Mouse (Mus musculus) CH12.LX (cell line): ENCODE data around the gene Ppp1r18. TPM values are rescaled to one million over a fixed set of nuclear protein-coding genes. Genes with fewer than 3 reads are reported as not detected.
A peak's percentile ranks its signal among the peaks of the same experiment; 100 is the strongest.

Source experiments
- DNase-seq: peaks from one replicate; pipeline ENCODE4 v3.0.0-alpha.2; 2013; ENCODE audit errors: extremely low read depth
- H3K27ac ChIP-seq: 2 replicates; pipeline ENCODE4 v1.5.1; 2012; ENCODE audit warnings: low read depth, mild to moderate bottlenecking, control low read depth, moderate library complexity; ENCODE audit not compliant: insufficient read depth
- H3K27me3 ChIP-seq: replicated peaks from 2 replicates; pipeline ENCODE3; 2012; ENCODE audit warnings: inconsistent platforms
- H3K36me3 ChIP-seq, 2 experiments: replicated peaks in 1 of 2; 2 replicates each; pipeline versions ENCODE3 to v1.6.1; 2012; ENCODE audit warnings: inconsistent platforms in 1 of 2, low read length in 1 of 2, mild to moderate bottlenecking in 1 of 2, mixed read lengths in 1 of 2, moderate library complexity in 1 of 2; ENCODE audit not compliant: control insufficient read depth in 1 of 2, insufficient read depth in 1 of 2
- H3K4me1 ChIP-seq, 2 experiments: 2 replicates each; pipeline ENCODE4 v1.6.1; 2012; ENCODE audit warnings: inconsistent platforms in 1 of 2, moderate library complexity in 1 of 2; ENCODE audit not compliant: insufficient read depth in 2 of 2, control insufficient read depth in 1 of 2
- H3K4me2 ChIP-seq: 2 replicates; pipeline ENCODE4 v1.6.1; 2012; ENCODE audit warnings: low read depth, mild to moderate bottlenecking, control low read depth; ENCODE audit not compliant: poor library complexity, insufficient read depth, severe bottlenecking
- H3K4me3 ChIP-seq, 3 experiments: fragments of 150-350 bp in 1 of 3; sonication (generic) in 1 of 3; replicated peaks in 1 of 3; 2 replicates each; pipeline versions ENCODE3 to v1.5.1; 2011 to 2012; ENCODE audit warnings: low read depth in 2 of 3, low read length in 2 of 3, mild to moderate bottlenecking in 2 of 3, moderate library complexity in 2 of 3, control low read depth in 1 of 3, improper control_type of control experiment in 1 of 3, inconsistent platforms in 1 of 3, mixed read lengths in 1 of 3; ENCODE audit not compliant: poor library complexity in 1 of 3
- H3K79me2 ChIP-seq: replicated peaks from 2 replicates; pipeline ENCODE4 v1.6.1; 2012; ENCODE audit warnings: mild to moderate bottlenecking, moderate library complexity; ENCODE audit not compliant: control insufficient read depth, poor library complexity, insufficient read depth, severe bottlenecking; ENCODE audit errors: extremely low read depth
- H3K9ac ChIP-seq: 2 replicates; pipeline ENCODE4 v1.6.1; 2012; ENCODE audit warnings: low read depth, mild to moderate bottlenecking, control low read depth, moderate library complexity; ENCODE audit not compliant: insufficient read depth
- H3K9me3 ChIP-seq: replicated peaks from 2 replicates; pipeline ENCODE3; 2012; ENCODE audit warnings: low read length, inconsistent platforms, mixed read lengths
- CHD1 ChIP-seq: IDR thresholded peaks from 2 replicates; pipeline ENCODE4 v1.6.1; 2012; ENCODE audit warnings: low read depth, low read length, improper control_type of control experiment, inconsistent platforms
- CHD2 ChIP-seq: IDR thresholded peaks from 2 replicates; pipeline ENCODE4 v1.6.1; 2011; ENCODE audit warnings: low read length, improper control_type of control experiment
- CTCF ChIP-seq, 2 experiments: IDR thresholded peaks in 1 of 2; conservative IDR thresholded peaks in 1 of 2; 2 replicates each; pipeline ENCODE4 v1.5.1; 2011 to 2012; ENCODE audit warnings: low read depth in 2 of 2, low read length in 2 of 2, improper control_type of control experiment in 1 of 2, inconsistent platforms in 1 of 2, mild to moderate bottlenecking in 1 of 2, moderate library complexity in 1 of 2
- E2F4 ChIP-seq: IDR thresholded peaks from 2 replicates; pipeline ENCODE4 v1.6.1; 2011; ENCODE audit warnings: low read depth, low read length, improper control_type of control experiment; ENCODE audit not compliant: insufficient replicate concordance
- ELF1 ChIP-seq: IDR thresholded peaks from 2 replicates; pipeline ENCODE4 v1.6.1; 2014; ENCODE audit warnings: low read depth, mild to moderate bottlenecking, inconsistent platforms, low read length, improper control_type of control experiment
- ETS1 ChIP-seq: conservative IDR thresholded peaks from 2 replicates; pipeline ENCODE4 v1.6.1; 2012; ENCODE audit warnings: low read depth, mild to moderate bottlenecking, inconsistent platforms, low read length, improper control_type of control experiment, moderate library complexity
- HCFC1 ChIP-seq: IDR thresholded peaks from 2 replicates; pipeline ENCODE4 v1.6.1; 2012; ENCODE audit warnings: low read depth, mild to moderate bottlenecking, inconsistent platforms, low read length, improper control_type of control experiment
- IRF4 ChIP-seq: IDR thresholded peaks from 2 replicates; pipeline ENCODE4 v1.6.1; 2014; ENCODE audit warnings: low read depth, mild to moderate bottlenecking, inconsistent platforms, low read length, improper control_type of control experiment
- JUN ChIP-seq: IDR thresholded peaks from 2 replicates; pipeline ENCODE4 v1.6.1; 2011; ENCODE audit warnings: low read depth, mild to moderate bottlenecking, low read length, improper control_type of control experiment, moderate library complexity; ENCODE audit not compliant: insufficient read depth
- JUND ChIP-seq: conservative IDR thresholded peaks from 2 replicates; pipeline ENCODE4 v1.6.1; 2011; ENCODE audit warnings: low read depth, low read length, improper control_type of control experiment
- KAT2A ChIP-seq: IDR thresholded peaks from 2 replicates; pipeline ENCODE4 v1.6.1; 2012; ENCODE audit warnings: low read length, improper control_type of control experiment, inconsistent platforms; ENCODE audit not compliant: insufficient replicate concordance
- MAX ChIP-seq: IDR thresholded peaks from 2 replicates; pipeline ENCODE4 v1.6.1; 2011; ENCODE audit warnings: low read length, improper control_type of control experiment
- MEF2A ChIP-seq: IDR thresholded peaks from 2 replicates; pipeline ENCODE4 v1.6.1; 2014; ENCODE audit warnings: low read depth, mild to moderate bottlenecking, inconsistent platforms, low read length, improper control_type of control experiment, borderline replicate concordance
- MYC ChIP-seq: IDR thresholded peaks from 2 replicates; pipeline ENCODE4 v1.6.1; 2011; ENCODE audit warnings: low read depth, mild to moderate bottlenecking, improper control_type of control experiment, low read length
- NELFE ChIP-seq: IDR thresholded peaks from 2 replicates; pipeline ENCODE4 v1.6.1; 2011; ENCODE audit warnings: low read depth, low read length, improper control_type of control experiment
- PAX5 ChIP-seq: IDR thresholded peaks from 2 replicates; pipeline ENCODE4 v1.6.1; 2012; ENCODE audit warnings: low read length, inconsistent platforms, mixed read lengths
- POLR2A ChIP-seq: IDR thresholded peaks from 2 replicates; pipeline ENCODE4 v1.6.1; 2011; ENCODE audit warnings: low read depth, mild to moderate bottlenecking, improper control_type of control experiment, low read length
- RAD21 ChIP-seq: IDR thresholded peaks from 2 replicates; pipeline ENCODE4 v1.6.1; 2011; ENCODE audit warnings: low read depth, mild to moderate bottlenecking, low read length, improper control_type of control experiment, moderate library complexity
- RCOR1 ChIP-seq: conservative IDR thresholded peaks from 2 replicates; pipeline ENCODE4 v1.6.1; 2012; ENCODE audit warnings: low read depth, mild to moderate bottlenecking, inconsistent platforms, low read length, improper control_type of control experiment
- SIN3A ChIP-seq: IDR thresholded peaks from 2 replicates; pipeline ENCODE4 v1.6.1; 2012; ENCODE audit warnings: low read length, improper control_type of control experiment, inconsistent platforms
- UBTF ChIP-seq: IDR thresholded peaks from 2 replicates; pipeline ENCODE4 v1.6.1; 2012; ENCODE audit warnings: low read depth, mild to moderate bottlenecking, inconsistent platforms, low read length, improper control_type of control experiment, moderate library complexity
- USF1 ChIP-seq: IDR thresholded peaks from 2 replicates; pipeline ENCODE4 v1.6.1; 2014; ENCODE audit warnings: low read depth, mild to moderate bottlenecking, inconsistent platforms, low read length, improper control_type of control experiment
- ZC3H11A ChIP-seq: IDR thresholded peaks from 2 replicates; pipeline ENCODE4 v1.6.1; 2012; ENCODE audit warnings: low read depth, mild to moderate bottlenecking, inconsistent platforms, low read length, improper control_type of control experiment
- ZKSCAN1 ChIP-seq: IDR thresholded peaks from 2 replicates; pipeline ENCODE4 v1.6.1; 2012; ENCODE audit warnings: low read depth, inconsistent platforms, low read length, improper control_type of control experiment, borderline replicate concordance
- ZNF384 ChIP-seq: IDR thresholded peaks from 2 replicates; pipeline ENCODE4 v1.6.1; 2012; ENCODE audit warnings: low read depth, low read length, improper control_type of control experiment, inconsistent platforms
- dilution Hi-C: fragments of 300-500 bp; cut with MboI; formaldehyde crosslinking; loops from 2 replicates; pipeline ENCODE4 v1.14.3; 2020; ENCODE audit warnings: low sequenced_read_pairs; ENCODE audit not compliant: extremely low pct_unique_long_range_greater_than_20kb, extremely low pct_ligation_motif_present
- in situ Hi-C: fragments of 300-500 bp; cut with MboI; formaldehyde crosslinking; loops from 3 replicates; pipeline ENCODE4 v1.14.3; 2019; ENCODE audit warnings: low sequenced_read_pairs, low pct_ligation_motif_present, low pct_unique_long_range_greater_than_20kb, mixed read lengths
- polyA plus RNA-seq: library from polyadenylated mRNA; unstranded; fragments of >175 nt; gene quantifications from 2 replicates; pipeline ENCODE4 v1.2.1, GENCODE M21; 2012; ENCODE audit warnings: low read depth; ENCODE audit not compliant: insufficient read length
- total RNA-seq, 2 experiments: library from RNA; depleted of rRNA; stranded (reverse); fragments of 300-350 nt in 1 of 2; fragments of >200 nt in 1 of 2; gene quantifications; 2 replicates each; pipeline ENCODE4 v1.2.3; 2012 to 2014

Gene Ppp1r18
- total and polyA plus RNA-seq, 3 experiments, result 8.5 to 50.1 (median 21.4) TPM

- TF ChIP-seq UBTF (no peak), MEF2A (peak; percentile 88), POLR2A (peak; percentile 82), JUN (no peak), RCOR1 (peak; percentile 59; the same call in 1 of the 2 replicates), ZC3H11A (no peak), HCFC1 (peak; percentile 97), IRF4 (peak; percentile 77), ETS1 (peak; percentile 66), PAX5 (no peak), NELFE (peak; percentile 82), ELF1 (peak; percentile 99), KAT2A (peak; percentile 89; the same call in 1 of the 2 replicates), CHD2 (peak; percentile 69; the same call in 1 of the 2 replicates)
- TF ChIP-seq, all 38 proteins: peak for 24
Measured at GRCm38 (mm10) chr17:35879245-35880057, 14.1 kb downstream of the Ppp1r18 start, which contains the start of gene Dhx16 (continued).

GRCm38 (mm10) chr17:35882924-35883323, 17.5 kb downstream of the Ppp1r18 start:
- DNase-seq, result no peak
- H3K36me3 ChIP-seq, result peaks cover 61 to 71% of the 10 kb centered on the region in 2 experiments

GRCm38 (mm10) chr17:35883777-35884176, 18.4 kb downstream of the Ppp1r18 start:
- in situ Hi-C loops, result no loop called here
- no peak overlapping the region for H3K4me3 ChIP-seq
- no peak overlapping the region for H3K9ac ChIP-seq
- peaks cover 20% of the 10 kb centered on the region for H3K79me2 ChIP-seq
- H3K4me1 ChIP-seq, result peaks cover 5 to 16% of the 10 kb centered on the region in 2 experiments
- no peaks in the 10 kb centered on the region for H3K27me3 ChIP-seq
- TF ChIP-seq SIN3A (no peak), ELF1 (no peak), ETS1 (no peak), MYC (no peak), E2F4 (no peak), HCFC1 (no peak), JUND (no peak), RCOR1 (no peak), NELFE (no peak), ZNF384 (no peak), CTCF (conservative IDR thresholded peaks at IDR 0.05 in 1 of 2, IDR thresholded peaks at IDR 0.05 in 1 of 2; ENCODE audit: low read depth in 2 of 2, low read length in 2 of 2) (no peak), ZKSCAN1 (no peak), POLR2A (no peak), IRF4 (no peak)
- TF ChIP-seq, all 38 proteins: peak for 0
- no peak overlapping the region for H3K4me2 ChIP-seq
- DNase-seq, result no peak
- H3K9me3 ChIP-seq, result no peaks in the 10 kb centered on the region
- peaks cover 70 to 79% of the 10 kb centered on the region in 2 experiments for H3K36me3 ChIP-seq
- no peak overlapping the region for H3K27ac ChIP-seq
- dilution Hi-C loops, result no loop called here

More at GRCm38 (mm10) chr17:35882924-35883323, 17.5 kb downstream of the Ppp1r18 start:
- Histone ChIP-seq H3K9me3 (no peaks in the 10 kb centered on the region), H3K27ac (no peak overlapping the region), H3K4me3 (no peak overlapping the region), H3K4me1 (peaks cover 5 to 16% of the 10 kb centered on the region in 2 experiments), H3K27me3 (no peaks in the 10 kb centered on the region), H3K79me2 (peaks cover 20% of the 10 kb centered on the region), H3K4me2 (no peak overlapping the region), H3K9ac (no peak overlapping the region)
- in situ Hi-C loops (no loop called here), dilution Hi-C loops (no loop called here)
- TF ChIP-seq PAX5 (no peak), HCFC1 (no peak), USF1 (no peak), CHD1 (no peak), RAD21 (no peak), MAX (no peak), JUN (no peak)
